Mouse (Mus musculus) frontal cortex, postnatal 14 days (tissue): Measurements from ENCODE around the gene Fbxw7.

Experiments used
- DNase-seq, 2 experiments: peaks; one replicate each; pipeline ENCODE4 v3.0.0; 2022; ENCODE audit warnings: low spot score in 2 of 2

Gene Fbxw7

GRCm38 (mm10) chr3:84951698-84952097 lies 136.6 kb downstream of the Fbxw7 start:
- DNase-seq = no peak

- DNase-seq = peak; percentile 63 to 68
Observed at GRCm38 (mm10) chr3:84952135-84952534, 137.1 kb downstream of the Fbxw7 start.

- DNase-seq = no peak
Observed at GRCm38 (mm10) chr3:84952585-84953187, 137.6 kb downstream of the Fbxw7 start.

- no peak for DNase-seq
Observed at GRCm38 (mm10) chr3:84955011-84955775, 140.1 kb downstream of the Fbxw7 start.

DNA sequence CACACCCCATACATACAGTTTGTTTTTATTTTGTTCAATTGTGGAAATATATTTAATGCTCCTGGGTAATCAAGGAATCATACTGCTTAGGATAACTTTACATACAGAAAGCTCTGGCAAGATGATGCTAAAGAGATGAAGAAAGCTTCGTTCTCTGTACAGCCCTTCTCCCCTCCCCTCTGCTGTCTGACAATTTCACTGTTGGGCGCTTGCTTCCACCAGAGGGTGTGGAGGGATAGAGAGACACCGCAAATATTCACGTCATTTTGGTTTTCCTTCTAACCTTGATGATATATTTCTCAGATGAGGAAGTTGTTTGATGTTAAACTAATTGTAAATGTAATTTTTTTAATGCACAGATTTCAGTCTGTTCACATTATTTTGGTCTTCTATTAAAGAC lies 140.8 kb downstream of the Fbxw7 start:
- DNase-seq = no peak

GRCm38 (mm10) chr3:84965156-84965555 lies 150.1 kb downstream of the Fbxw7 start:
- no peak for DNase-seq

- no peak for DNase-seq
Observed at GRCm38 (mm10) chr3:84967364-84967763, 152.3 kb downstream of the Fbxw7 start.

- DNase-seq = no peak
Observed at GRCm38 (mm10) chr3:84971561-84971960, 156.5 kb downstream of the Fbxw7 start.

GRCm38 (mm10) chr3:84972881-84973280 lies 157.8 kb downstream of the Fbxw7 start:
- DNase-seq = no peak

DNA sequence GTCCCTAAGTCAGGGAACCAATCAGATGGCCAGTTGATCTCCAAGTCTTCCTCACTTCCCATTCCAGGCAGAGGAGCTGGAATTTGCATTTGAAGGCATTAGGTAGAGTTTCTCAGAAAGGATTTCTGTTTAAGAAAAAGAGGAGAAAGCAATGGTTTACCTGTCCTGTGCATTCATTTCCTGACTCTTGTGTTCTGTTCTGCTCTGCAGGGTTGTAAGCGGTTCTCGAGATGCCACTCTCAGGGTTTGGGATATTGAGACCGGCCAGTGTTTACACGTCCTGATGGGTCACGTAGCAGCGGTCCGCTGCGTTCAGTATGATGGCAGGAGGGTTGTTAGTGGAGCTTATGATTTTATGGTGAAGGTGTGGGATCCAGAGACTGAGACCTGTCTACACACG lies 159.1 kb downstream of the Fbxw7 start:
- no peak for DNase-seq

GRCm38 (mm10) chr3:84978676-84979075 lies 163.6 kb downstream of the Fbxw7 start:
- no peak for DNase-seq

DNA sequence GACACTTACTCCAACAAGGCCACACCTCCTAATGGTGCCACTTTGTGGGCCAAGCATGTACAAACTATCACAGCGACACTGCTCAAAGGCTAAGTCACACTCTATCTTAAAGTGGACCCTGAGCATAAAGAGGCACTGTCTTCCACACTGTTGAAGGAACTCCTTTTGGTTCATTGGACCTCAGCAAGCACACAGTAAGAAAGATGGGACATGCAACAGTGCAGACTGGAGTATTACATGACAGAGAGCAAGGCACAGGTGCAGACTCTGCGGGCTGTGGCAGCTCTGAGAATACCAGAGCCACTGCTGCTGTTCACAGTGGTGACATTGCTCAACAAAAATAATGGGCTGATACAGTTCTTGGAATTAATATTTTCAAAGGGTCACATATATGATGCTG lies 165.1 kb downstream of the Fbxw7 start:
- no peak for DNase-seq

GRCm38 (mm10) chr3:84982688-84983087 lies 167.6 kb downstream of the Fbxw7 start:
- no peak for DNase-seq

DNA sequence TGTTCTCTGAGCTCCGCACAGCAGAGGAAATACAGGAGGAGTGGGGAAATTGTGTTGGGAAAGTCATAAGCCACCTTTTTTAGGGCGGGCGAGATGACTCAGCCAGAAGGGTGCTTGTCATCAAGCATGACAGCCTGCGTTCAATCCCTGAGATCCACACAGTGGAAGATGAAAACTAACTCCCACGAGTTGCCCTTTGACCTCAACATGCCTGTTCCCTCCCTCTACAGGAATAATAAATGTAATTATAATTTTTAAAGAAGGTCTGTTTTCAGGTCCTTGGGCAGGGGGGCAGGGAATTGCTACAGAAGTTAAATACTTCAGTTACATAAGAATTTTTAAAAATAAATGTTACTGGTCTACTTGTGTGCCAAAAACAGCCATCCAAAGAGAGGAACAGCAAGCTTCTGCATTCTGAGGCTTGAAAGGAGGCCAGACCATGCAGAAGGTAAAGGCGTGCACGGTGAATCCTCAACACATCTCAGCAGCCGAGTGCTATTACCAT lies 170.1 kb downstream of the Fbxw7 start:
- peak; percentile 38 to 42 for DNase-seq

DNA sequence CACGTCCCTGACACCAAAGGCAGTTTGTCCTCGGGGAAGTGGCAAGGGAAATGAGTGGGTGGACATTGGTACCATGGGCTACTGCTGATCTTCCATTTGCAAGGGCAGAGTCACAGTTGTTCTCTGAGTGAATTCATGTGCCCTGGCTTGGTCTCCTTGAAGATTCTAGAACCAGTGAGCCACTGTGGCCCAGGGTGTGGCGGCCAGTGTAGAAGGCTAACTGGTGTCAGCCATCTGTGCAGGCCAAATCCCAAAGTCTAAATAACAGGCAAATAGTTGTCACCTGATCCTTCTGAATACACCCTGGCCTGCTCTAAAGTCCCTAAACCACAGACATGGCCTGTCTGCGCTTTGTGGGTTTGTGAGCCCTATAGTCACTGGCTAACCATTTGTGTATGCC lies 173.8 kb downstream of the Fbxw7 start:
- DNase-seq = no peak

GRCm38 (mm10) chr3:85005257-85005656 lies 190.2 kb downstream of the Fbxw7 start:
- no peak for DNase-seq

DNA sequence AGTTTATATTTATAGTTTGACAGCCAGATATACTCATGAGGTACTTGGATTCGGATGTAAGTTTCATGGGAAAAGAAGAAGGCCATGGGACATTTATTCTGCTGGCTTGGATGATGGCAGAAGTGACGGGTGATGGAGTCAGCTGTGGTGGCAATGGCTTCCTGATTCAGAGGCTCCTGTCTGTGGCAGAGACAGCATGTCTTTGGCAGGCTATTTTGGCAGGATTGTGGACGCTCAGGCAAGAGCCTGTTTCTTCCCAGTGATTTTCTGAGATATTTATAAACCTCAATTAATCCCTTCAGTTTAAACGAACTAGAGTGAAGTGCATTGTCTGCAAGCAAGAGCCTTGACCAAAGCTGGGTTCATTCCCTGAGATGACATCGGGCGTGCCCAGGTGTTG lies 197.8 kb downstream of the Fbxw7 start:
- no peak for DNase-seq

- peak; percentile 35 to 60 for DNase-seq
Observed at GRCm38 (mm10) chr3:85015667-85016066, 200.6 kb downstream of the Fbxw7 start.

GRCm38 (mm10) chr3:85020137-85020536 lies 205.1 kb downstream of the Fbxw7 start:
- peak in 1 of 2 experiments; percentile 61 for DNase-seq

- no peak for DNase-seq
Observed at GRCm38 (mm10) chr3:85021816-85022215, 206.7 kb downstream of the Fbxw7 start.

GRCm38 (mm10) chr3:85022800-85023199 lies 207.7 kb downstream of the Fbxw7 start:
- DNase-seq = no peak

DNA sequence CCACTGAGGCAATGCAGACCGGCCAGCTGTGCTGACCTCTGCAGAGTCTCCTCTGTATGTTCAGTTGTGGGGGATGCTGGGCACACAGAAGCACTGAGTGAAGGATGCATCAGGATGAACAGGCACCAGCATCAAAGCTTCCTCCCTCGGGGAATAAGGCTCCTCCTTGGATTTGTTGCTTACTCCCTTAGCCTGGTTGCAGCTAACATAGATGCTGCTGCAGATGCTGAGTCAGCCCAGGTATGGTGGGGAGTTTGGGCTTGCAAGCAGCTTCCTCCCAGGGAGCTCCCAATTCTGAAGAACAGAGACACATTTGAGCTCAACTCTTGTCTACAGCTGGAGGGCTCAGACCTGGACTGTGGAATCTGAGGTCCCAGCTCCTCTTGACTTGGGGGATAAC lies 209.2 kb downstream of the Fbxw7 start:
- no peak for DNase-seq
